Mouse (Mus musculus): ENCODE data around the gene Gpr45.

Gpr45 gene

DNA sequence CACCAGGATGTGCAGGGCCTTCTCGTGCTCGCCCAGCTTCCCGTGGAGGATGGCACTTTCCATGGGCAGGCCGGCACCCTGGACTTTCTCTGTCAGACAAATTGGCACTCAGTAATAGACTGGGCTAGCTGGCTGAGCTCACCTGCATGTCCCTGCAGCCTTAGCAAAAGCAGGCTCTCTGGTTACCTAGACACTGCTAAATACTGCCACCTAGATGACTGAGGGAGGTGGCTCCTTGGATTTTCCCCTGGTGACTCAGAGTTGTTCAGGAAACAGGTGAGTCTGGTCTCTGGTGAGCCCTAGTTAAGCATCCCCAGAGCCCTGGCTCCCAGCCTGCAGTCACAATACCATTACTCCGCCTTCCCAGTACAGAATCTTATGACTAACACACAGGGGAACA is 99.2 kb downstream of the Gpr45 start:
- DNase-seq = no peak

DNA sequence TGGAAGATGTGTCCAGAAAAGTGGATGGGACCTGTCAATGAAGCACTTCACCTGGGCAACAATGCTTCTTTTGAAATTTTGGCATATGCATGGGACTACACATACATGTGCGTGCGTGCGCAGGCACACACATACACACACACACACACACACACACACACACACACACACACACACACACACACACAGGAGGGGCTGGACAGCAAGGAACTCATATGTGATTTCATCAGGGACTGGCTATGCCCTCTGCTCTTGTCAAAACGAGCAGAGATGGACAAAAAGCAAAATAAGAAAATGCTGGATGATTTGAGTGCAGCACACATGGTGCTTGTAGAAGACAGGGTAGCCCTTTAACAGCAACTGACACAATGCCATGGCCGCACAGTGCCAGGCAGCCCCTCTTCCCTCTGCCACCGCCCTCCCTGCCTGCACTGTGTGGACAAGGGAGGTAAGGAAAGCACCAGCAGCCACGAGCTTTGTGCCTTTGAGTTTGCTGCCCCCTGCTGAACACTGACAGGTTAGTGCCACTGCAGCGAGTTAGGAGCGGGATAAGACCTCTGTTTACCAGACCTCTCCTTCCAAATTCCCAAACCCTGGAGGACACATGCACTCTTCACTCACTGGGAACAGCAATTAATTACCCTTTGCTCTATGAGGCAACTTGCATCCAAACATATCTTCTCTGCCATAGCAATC is 113.1 kb downstream of the Gpr45 start:
- DNase-seq = peak; percentile 17

DNA sequence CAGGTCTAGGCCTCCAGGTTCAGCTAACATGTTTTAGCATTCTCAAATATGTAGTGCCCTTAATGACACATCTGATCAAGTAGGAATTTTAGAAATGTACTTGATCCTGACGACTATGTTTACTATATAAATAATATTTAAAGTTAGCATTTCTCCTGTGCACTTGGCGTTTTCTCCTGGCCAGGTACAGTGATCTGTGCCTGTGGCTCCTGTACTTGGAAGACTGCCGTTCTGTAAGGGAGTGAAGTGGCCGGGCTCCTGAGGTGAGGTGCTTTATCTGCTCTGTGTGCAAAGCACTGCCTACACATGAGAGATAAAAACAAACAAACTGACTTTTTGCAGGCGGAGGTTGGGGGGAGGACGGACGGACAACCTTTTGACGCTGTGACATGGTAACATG is 113.9 kb downstream of the Gpr45 start:
- DNase-seq = no peak

DNA sequence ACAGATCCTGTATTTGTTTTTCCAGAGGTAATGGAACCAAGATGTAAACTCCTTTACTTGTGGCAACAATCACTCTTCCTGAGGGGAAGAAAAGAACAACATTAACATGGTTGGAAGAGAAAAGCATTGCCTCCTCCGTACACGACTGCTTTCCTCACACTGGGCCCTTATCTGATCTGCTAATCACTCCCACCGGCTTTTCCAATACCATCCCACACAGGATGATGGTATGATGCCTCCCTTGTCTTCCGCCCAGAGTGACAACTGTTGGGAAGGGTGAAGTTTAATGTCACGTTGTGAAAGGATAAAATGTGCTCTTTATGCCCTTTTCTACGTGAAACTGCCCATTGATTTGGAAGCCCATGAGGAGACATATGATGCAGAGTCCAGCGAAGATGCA is 114.9 kb downstream of the Gpr45 start:
- DNase-seq = no peak

DNA sequence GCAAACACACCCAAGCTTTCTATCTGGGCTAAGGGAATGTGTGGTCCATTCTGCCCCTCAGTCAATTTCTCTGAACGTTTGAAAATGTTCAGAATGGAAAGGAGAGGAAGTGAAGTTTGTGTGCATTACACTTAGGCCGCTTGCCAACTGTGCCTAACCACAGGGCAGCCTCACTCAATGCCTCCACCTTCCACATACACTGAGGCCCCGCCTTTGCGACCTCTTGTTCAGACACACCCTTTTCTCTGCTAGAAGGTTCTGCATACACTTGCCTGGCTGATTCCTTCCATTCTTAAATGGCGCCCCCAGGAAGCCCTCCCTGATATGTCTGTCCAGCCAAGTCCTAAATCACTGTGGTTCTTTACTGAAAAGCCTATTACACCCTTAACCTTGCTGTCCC is 118.1 kb downstream of the Gpr45 start:
- no peak for DNase-seq

DNA sequence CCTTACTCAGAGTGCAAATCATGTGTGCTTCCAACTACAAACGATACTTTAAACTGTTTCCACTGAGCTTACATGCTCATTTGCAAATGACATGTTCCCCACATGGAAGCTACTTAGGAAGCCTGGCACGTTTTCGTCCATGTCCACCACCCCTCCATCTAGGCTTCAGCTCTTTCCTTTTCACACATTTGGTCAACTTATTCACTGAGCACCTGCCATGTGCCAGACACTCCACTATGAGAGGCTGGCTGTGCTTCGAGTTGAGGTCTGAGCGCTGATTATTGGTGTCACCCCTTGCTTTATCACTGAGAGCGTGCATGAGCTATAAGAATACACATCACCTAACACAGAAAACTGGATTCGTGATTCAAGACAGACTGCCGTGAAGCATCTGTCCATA is 119.4 kb downstream of the Gpr45 start:
- no peak for DNase-seq

DNA sequence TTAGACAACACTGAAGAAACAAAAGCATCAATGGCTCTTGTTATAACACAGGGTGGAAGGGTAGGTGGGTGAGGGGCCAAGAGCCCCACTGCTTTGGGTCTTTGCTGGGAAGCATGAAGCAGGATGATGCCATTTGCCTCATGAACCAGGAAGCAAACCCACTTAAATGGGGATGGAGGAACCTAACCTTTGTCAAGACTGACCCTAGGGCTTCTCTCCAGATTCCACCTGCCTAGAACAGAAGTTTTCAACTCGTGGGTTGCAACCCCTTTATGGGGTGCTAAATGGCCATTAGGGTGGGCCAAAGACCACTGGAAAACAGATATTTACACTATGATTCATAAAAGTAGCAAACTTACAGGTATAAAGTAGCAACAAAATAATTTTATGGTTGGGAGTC is 119.9 kb downstream of the Gpr45 start:
- no peak for DNase-seq

DNA sequence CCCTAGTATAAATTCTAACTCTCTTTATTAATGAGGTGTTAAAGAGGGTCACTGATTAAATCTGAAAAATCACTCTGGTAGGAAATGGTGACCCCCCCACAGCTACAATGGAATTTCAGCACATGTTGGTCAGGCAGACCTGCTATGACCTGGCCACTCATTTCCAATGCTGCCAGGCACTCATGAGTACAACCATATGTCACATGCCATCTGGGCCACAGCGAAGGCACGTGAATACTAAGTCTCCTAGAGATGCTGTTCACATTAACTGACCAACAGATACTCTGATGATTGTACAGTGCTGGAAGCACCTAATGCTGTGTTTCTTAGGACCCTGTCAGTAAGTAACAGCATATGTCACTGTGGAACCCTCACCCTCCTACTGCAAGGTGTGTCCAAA is 122.1 kb downstream of the Gpr45 start:
- DNase-seq = no peak

DNA sequence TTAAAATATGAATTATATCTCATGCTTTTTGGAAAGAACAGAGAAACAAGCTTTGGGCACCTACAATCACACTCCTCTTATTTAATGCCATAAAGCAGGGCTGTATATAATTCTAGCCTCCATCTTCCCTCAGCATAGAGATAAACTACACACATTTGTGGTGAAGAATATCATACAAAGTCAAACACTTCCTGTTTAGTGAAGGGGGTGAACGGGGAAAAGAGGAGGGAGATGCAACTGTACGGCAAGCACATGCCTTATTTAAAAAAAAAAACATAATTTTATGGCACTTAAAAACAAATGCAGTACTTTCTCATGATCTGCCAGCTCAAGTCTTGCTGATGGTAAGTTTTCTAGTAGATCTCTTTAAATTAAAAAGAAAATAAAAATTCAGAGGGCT is 125.5 kb downstream of the Gpr45 start:
- DNase-seq = no peak

DNA sequence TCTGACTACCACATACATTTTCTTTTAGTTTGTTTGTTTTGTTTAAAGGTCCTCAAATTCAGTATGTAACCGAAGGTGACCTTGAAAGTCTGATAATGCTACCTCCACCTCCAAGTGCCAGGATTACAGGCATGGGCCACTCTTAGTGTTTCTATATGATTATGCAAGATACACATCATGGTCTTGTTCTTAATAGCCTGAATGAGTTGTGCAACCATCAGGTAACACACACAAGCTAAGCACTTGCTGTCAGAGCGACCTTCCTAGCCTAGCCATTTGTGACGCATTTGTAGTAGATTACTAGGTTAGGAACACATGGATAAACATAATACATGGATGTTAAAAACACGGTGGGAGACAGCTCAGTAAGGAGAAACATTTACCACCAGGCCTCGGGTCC is 130.3 kb downstream of the Gpr45 start:
- no peak for DNase-seq
